9 mouse cellular contexts compared by ENCODE assay signal in the genomic region with DNA sequence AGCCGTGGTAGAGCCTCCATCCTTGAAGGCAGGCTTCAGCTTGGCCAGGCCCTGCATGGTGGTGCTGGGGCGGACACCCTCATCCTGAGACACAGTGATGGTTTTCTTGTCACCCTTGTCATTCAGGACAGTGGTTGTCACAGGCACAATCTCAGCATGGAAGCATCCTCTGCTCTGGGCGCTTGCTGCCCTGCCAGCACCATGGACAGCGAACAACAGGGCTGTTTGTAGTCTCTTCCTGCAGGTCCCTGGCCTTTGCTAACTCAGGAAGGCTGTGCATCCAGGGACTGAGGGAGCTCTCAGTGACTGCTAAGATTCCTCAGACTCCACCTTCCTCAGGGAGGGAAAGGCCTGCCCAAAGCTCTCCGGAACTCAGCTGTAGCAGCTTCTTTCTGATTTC. TPM values are rescaled to one million over a fixed set of nuclear protein-coding genes. Genes with fewer than 3 reads are reported as not detected.
DNase-seq lines count a peak whose midpoint lies in the region; ATAC-seq lines count a peak whose summit lies in the region.
"Had no signal": no experiment of that assay in that cellular context is flagged by ENCODE, and none has a peak within 500 bp of the region (broad histone marks: within the 10 kb centered on the region; RNA-seq: fewer than 3 reads in every experiment).

No protein-coding gene starts in this region.

- 22% methylated on average over 5 of the region's 5 CpGs for WGBS in hindbrain, embryonic 10.5 days
- WGBS in hindbrain, embryonic 12.5 days = 22% methylated on average over 5 of the region's 5 CpGs
- WGBS in liver, embryonic 11.5 days = 18% methylated on average over 5 of the region's 5 CpGs

- no peak overlapping the region for H3K9ac ChIP-seq in hindbrain, embryonic 12.5 days
- no peak overlapping the region for H3K9ac ChIP-seq in liver, embryonic 11.5 days (ENCODE audit: low read depth, low read length)
- H3K9ac ChIP-seq: liver, embryonic 15.5 days had no signal

- no peaks in the 10 kb centered on the region for H3K36me3 ChIP-seq in hindbrain, embryonic 10.5 days
- no peaks in the 10 kb centered on the region for H3K36me3 ChIP-seq in hindbrain, embryonic 12.5 days
- no peaks in the 10 kb centered on the region for H3K36me3 ChIP-seq in liver, embryonic 11.5 days (ENCODE audit: control insufficient read depth, insufficient read depth, low read length)
- H3K36me3 ChIP-seq: liver, embryonic 15.5 days had no signal

- no peak overlapping the region for H3K4me2 ChIP-seq in hindbrain, embryonic 12.5 days (replicated peaks)
- no peak overlapping the region for H3K4me2 ChIP-seq in liver, embryonic 11.5 days
- H3K4me2 ChIP-seq: liver, embryonic 15.5 days had no signal

- no peak overlapping the region for H3K4me3 ChIP-seq in hindbrain, embryonic 10.5 days
- H3K4me3 ChIP-seq in hindbrain, embryonic 12.5 days = no peak overlapping the region
- no peak overlapping the region for H3K4me3 ChIP-seq in liver, embryonic 11.5 days (ENCODE audit: low read depth, low read length)
- H3K4me3 ChIP-seq: liver, embryonic 15.5 days had no signal

- H3K27ac ChIP-seq in hindbrain, embryonic 10.5 days = no peak overlapping the region
- H3K27ac ChIP-seq in hindbrain, embryonic 12.5 days = no peak overlapping the region
- H3K27ac ChIP-seq in liver, embryonic 11.5 days (ENCODE audit: low read depth, low read length) = no peak overlapping the region
- H3K27ac ChIP-seq: liver, embryonic 15.5 days had no signal

- no peaks in the 10 kb centered on the region for H3K9me3 ChIP-seq in hindbrain, embryonic 10.5 days
- no peaks in the 10 kb centered on the region for H3K9me3 ChIP-seq in hindbrain, embryonic 12.5 days (replicated peaks)
- H3K9me3 ChIP-seq in liver, embryonic 11.5 days (ENCODE audit: control insufficient read depth, low read length) = no peaks in the 10 kb centered on the region
- H3K9me3 ChIP-seq: liver, embryonic 15.5 days had no signal

- ATAC-seq in hindbrain, embryonic 12.5 days (ENCODE audit: low FRiP score) = no peak
- no peak for ATAC-seq in liver, embryonic 11.5 days (replicated peaks; ENCODE audit: low FRiP score)
- ATAC-seq in monocyte, adult 5-6 weeks (replicated peaks; ENCODE audit: insufficient number of reproducible peaks, low FRiP score, low TSS enrichment, poor library complexity, severe bottlenecking) = no peak

- DNase-seq in hindbrain, embryonic 10.5 days (ENCODE audit: low spot score) = peak; percentile 65
- DNase-seq in ES-CJ7 (ENCODE audit: low read depth, low spot score) = peak; percentile 81
- DNase-seq in c-Kit-positive CD71-positive TER-119-positive erythroid progenitor cells, embryonic 14.5 days (ENCODE audit: low spot score) = peak; percentile 18
- peak; percentile 65 for DNase-seq in liver, embryonic 11.5 days (ENCODE audit: low spot score)
- DNase-seq in thymus, postnatal 25 days = peak; percentile 35
- DNase-seq in cerebellum, postnatal 10 days = no peak

- H3K27me3 ChIP-seq in hindbrain, embryonic 10.5 days (ENCODE audit: insufficient read depth, poor library complexity, severe bottlenecking) = no peaks in the 10 kb centered on the region
- no peaks in the 10 kb centered on the region for H3K27me3 ChIP-seq in hindbrain, embryonic 12.5 days
- H3K27me3 ChIP-seq in liver, embryonic 11.5 days (replicated peaks; ENCODE audit: control insufficient read depth, insufficient read depth, low read length) = no peaks in the 10 kb centered on the region
- H3K27me3 ChIP-seq: liver, embryonic 15.5 days had no signal

- H3K4me1 ChIP-seq in hindbrain, embryonic 10.5 days (replicated peaks) = peaks cover 14% of the 10 kb centered on the region
- no peaks in the 10 kb centered on the region for H3K4me1 ChIP-seq in hindbrain, embryonic 12.5 days
- no peaks in the 10 kb centered on the region for H3K4me1 ChIP-seq in liver, embryonic 11.5 days (replicated peaks; ENCODE audit: control insufficient read depth, insufficient read depth, low read length)
- H3K4me1 ChIP-seq: liver, embryonic 15.5 days had no signal

RNA-seq across cellular contexts. Expression of gene Acaa1b, which starts 7.3 kb away (rescaled TPM):
- 1.3 and 1.5 TPM in 2 replicates for polyA plus RNA-seq in hindbrain, embryonic 10.5 days (2016; fragmentation: Nextera tagmentation; extraction: Ambion mirVana)
- 1.2 and 2.1 TPM in 2 replicates for polyA plus RNA-seq in hindbrain, embryonic 12.5 days (2016; fragmentation: Nextera tagmentation; extraction: Ambion mirVana)
- 0.34 and 0.63 TPM in 2 replicates for polyA plus RNA-seq in liver, embryonic 11.5 days (2014; fragmentation: Nextera tagmentation; extraction: Ambion mirVana)
- not detected in 3 replicates for total RNA-seq in monocyte, adult 5-6 weeks (2017)

RNA-seq across cellular contexts. Expression of gene Gm47289, which starts 9.4 kb away (rescaled TPM):
- polyA plus RNA-seq in hindbrain, embryonic 10.5 days (2016; fragmentation: Nextera tagmentation; extraction: Ambion mirVana) = not detected in 2 replicates
- polyA plus RNA-seq in hindbrain, embryonic 12.5 days (2016; fragmentation: Nextera tagmentation; extraction: Ambion mirVana) = not detected in 2 replicates
- not detected in 2 replicates for polyA plus RNA-seq in liver, embryonic 11.5 days (2014; fragmentation: Nextera tagmentation; extraction: Ambion mirVana)
- not detected in 3 replicates for total RNA-seq in monocyte, adult 5-6 weeks (2017)
- polyA plus RNA-seq: liver, embryonic 15.5 days had no signal

RNA-seq across cellular contexts. Expression of gene Dlec1, which starts 47.3 kb away (rescaled TPM):
- polyA plus RNA-seq in hindbrain, embryonic 10.5 days (2016; fragmentation: Nextera tagmentation; extraction: Ambion mirVana) = 1.6 and 1.8 TPM in 2 replicates
- polyA plus RNA-seq in hindbrain, embryonic 12.5 days (2016; fragmentation: Nextera tagmentation; extraction: Ambion mirVana) = 1.4 and 1.9 TPM in 2 replicates
- polyA plus RNA-seq in liver, embryonic 11.5 days (2014; fragmentation: Nextera tagmentation; extraction: Ambion mirVana) = 0.14 and 0.34 TPM in 2 replicates
- not detected in 3 replicates for total RNA-seq in monocyte, adult 5-6 weeks (2017)
- polyA plus RNA-seq: liver, embryonic 15.5 days had no signal

RNA-seq across cellular contexts. Expression of gene Plcd1, which starts 56.3 kb away (rescaled TPM):
- 30.8 and 31.8 TPM in 2 replicates for polyA plus RNA-seq in hindbrain, embryonic 10.5 days (2016; fragmentation: Nextera tagmentation; extraction: Ambion mirVana)
- polyA plus RNA-seq in hindbrain, embryonic 12.5 days (2016; fragmentation: Nextera tagmentation; extraction: Ambion mirVana) = 33.7 and 35.6 TPM in 2 replicates
- polyA plus RNA-seq in liver, embryonic 11.5 days (2014; fragmentation: Nextera tagmentation; extraction: Ambion mirVana) = 4.9 and 5.5 TPM in 2 replicates
- total RNA-seq in monocyte, adult 5-6 weeks (2017) = 0.10 TPM in 1 of 3 replicates, not detected in the others

RNA-seq across cellular contexts. Expression of gene Slc22a13, which starts 59.3 kb away (rescaled TPM):
- not detected in 2 replicates for polyA plus RNA-seq in hindbrain, embryonic 10.5 days (2016; fragmentation: Nextera tagmentation; extraction: Ambion mirVana)
- polyA plus RNA-seq in hindbrain, embryonic 12.5 days (2016; fragmentation: Nextera tagmentation; extraction: Ambion mirVana) = 0.12 TPM in 1 of 2 replicates, not detected in the other
- polyA plus RNA-seq in liver, embryonic 11.5 days (2014; fragmentation: Nextera tagmentation; extraction: Ambion mirVana) = not detected in 2 replicates
- total RNA-seq in monocyte, adult 5-6 weeks (2017) = not detected in 3 replicates
- polyA plus RNA-seq: liver, embryonic 15.5 days had no signal

Comparison
In these comparisons a context has a peak if more than half of its experiments do, and no peak if none do; other contexts are left out.
1. DNase-seq: peak in hindbrain, embryonic 10.5 days (single experiment), ES-CJ7 (single experiment), c-Kit-positive CD71-positive TER-119-positive erythroid progenitor cells, embryonic 14.5 days (single experiment), liver, embryonic 11.5 days (single experiment) and thymus, postnatal 25 days (single experiment); none in cerebellum, postnatal 10 days (0 of 2).